Mouse (Mus musculus): ENCODE results near the gene Tm6sf2. TPM values are rescaled to one million over a fixed set of nuclear protein-coding genes. Genes with fewer than 3 reads are reported as not detected.

Tm6sf2 gene
- polyA plus RNA-seq, 1 experiment: 1,607 TPM

DNA sequence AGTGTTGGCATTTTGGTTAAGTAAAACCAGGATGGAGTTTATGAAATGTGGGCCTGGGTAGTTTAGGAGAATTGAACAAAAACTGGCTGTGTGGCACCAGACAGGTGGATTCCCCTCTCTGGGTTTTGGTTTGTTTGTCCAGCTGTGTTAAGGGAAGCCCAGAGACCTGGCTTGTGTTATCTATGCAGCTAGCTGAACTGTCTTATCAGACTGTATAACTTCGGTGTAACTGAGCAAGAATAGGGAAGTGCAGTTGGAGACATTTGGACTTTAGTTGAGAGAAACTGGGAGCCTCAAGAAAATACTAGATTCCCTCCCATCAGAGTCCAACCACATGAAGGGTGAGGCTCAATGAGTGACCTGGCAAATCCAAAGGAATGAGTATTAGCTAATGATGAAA lies 958 bp downstream of the Tm6sf2 start:
- peaks cover 19% of the 10 kb centered on the region; the same call in 1 of the 2 replicates for H3K4me1 ChIP-seq (ENCODE audit: control insufficient read depth, insufficient read depth, insufficient read length, low read length)
- peaks cover 46% of the 10 kb centered on the region for H3K36me3 ChIP-seq (ENCODE audit: control insufficient read depth, insufficient read depth, low read length)
- H3K4me3 ChIP-seq (ENCODE audit: low read depth, low read length): no peak overlapping the region; the same call in 1 of the 2 replicates
- H3K27me3 ChIP-seq (ENCODE audit: control insufficient read depth, insufficient read depth, low read length): no peaks in the 10 kb centered on the region
- TF ChIP-seq CTCF (IDR thresholded peaks at IDR 0.05; ENCODE audit: extremely low read depth, insufficient read length, insufficient replicate concordance, low read depth, low read length): no peak
- no peak for TF ChIP-seq POLR2A (IDR thresholded peaks at IDR 0.05; ENCODE audit: low read depth, low read length)
- 25% methylated on average over 1 of the region's 1 CpGs for WGBS
- peak overlapping the region; percentile 100 for H3K27ac ChIP-seq (ENCODE audit: insufficient read depth, low read depth, low read length)

DNA sequence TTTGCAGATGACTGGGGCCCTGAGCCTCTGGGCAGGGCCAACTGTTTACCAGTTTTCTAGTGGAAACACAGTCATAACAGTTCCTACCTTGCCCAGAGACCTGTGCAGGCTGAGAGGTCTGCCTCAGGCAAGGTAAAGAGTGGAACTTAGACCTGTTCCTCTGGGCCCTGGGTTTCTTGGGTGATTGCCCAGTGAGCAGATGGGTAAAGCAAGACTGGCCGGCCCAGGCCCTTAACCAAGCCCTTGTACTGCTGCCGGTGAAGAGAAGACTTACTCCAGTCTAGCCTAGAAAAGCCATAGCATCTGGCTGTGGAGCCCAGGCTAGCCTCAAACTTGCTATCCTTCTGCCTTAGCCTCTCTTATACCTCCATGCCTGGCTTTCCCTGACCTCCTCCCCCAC lies 9.3 kb downstream of the Tm6sf2 start:
- H3K27ac ChIP-seq (ENCODE audit: insufficient read depth, low read depth, low read length): no peak overlapping the region
- no peak for TF ChIP-seq POLR2A (IDR thresholded peaks at IDR 0.05; ENCODE audit: low read depth, low read length)
- no peak for TF ChIP-seq CTCF (IDR thresholded peaks at IDR 0.05; ENCODE audit: extremely low read depth, insufficient read length, insufficient replicate concordance, low read depth, low read length)
- 79% methylated on average over 2 of the region's 2 CpGs for WGBS
- H3K27me3 ChIP-seq (ENCODE audit: control insufficient read depth, insufficient read depth, low read length): peaks cover 24% of the 10 kb centered on the region
- no peak overlapping the region for H3K4me3 ChIP-seq (ENCODE audit: low read depth, low read length)
- peaks cover 14% of the 10 kb centered on the region for H3K4me1 ChIP-seq (ENCODE audit: control insufficient read depth, insufficient read depth, insufficient read length, low read length)
- H3K36me3 ChIP-seq (ENCODE audit: control insufficient read depth, insufficient read depth, low read length): peaks cover 27% of the 10 kb centered on the region

DNA sequence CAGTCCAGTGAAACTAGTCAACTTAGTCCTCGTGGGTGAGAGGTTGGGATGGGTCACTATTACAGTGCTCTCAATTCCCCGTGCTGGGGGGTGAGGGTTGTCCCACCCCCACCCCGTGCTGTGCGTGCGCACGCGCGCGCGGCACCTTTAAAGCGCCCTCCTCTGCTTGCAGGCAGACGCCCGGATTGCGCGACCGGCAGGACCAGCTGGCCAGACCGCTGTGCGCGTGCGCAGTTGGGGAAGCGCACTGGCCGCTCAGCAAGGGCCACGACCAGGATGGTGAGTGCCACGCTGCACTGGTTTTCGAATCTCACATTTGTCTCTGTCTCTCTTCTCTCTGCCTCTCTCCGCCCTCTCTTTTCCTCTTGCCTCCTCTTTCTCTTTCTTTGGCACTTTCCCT lies 10.6 kb downstream of the Tm6sf2 start, which contains the start of gene Hapln4:
TSS of gene Hapln4 (plus strand) at position 173 of the 400 bp plus-strand sequence.
- Histone ChIP-seq H3K27ac (ENCODE audit: insufficient read depth, low read depth, low read length) (no peak within 1 kb of the TSS), H3K36me3 (ENCODE audit: control insufficient read depth, insufficient read depth, low read length) (peaks cover 16% of the 10 kb centered on the region), H3K4me1 (ENCODE audit: control insufficient read depth, insufficient read depth, insufficient read length, low read length) (peaks cover 20% of the 10 kb centered on the region), H3K27me3 (ENCODE audit: control insufficient read depth, insufficient read depth, low read length) (peaks cover 36% of the 10 kb centered on the region), H3K4me3 (ENCODE audit: low read depth, low read length) (peak within 1 kb of the TSS; percentile 61)
- no peak for TF ChIP-seq CTCF (IDR thresholded peaks at IDR 0.05; ENCODE audit: extremely low read depth, insufficient read length, insufficient replicate concordance, low read depth, low read length)
- no peak for TF ChIP-seq POLR2A (IDR thresholded peaks at IDR 0.05; ENCODE audit: low read depth, low read length)
- WGBS: 1% methylated on average over 26 of the region's 26 CpGs

DNA sequence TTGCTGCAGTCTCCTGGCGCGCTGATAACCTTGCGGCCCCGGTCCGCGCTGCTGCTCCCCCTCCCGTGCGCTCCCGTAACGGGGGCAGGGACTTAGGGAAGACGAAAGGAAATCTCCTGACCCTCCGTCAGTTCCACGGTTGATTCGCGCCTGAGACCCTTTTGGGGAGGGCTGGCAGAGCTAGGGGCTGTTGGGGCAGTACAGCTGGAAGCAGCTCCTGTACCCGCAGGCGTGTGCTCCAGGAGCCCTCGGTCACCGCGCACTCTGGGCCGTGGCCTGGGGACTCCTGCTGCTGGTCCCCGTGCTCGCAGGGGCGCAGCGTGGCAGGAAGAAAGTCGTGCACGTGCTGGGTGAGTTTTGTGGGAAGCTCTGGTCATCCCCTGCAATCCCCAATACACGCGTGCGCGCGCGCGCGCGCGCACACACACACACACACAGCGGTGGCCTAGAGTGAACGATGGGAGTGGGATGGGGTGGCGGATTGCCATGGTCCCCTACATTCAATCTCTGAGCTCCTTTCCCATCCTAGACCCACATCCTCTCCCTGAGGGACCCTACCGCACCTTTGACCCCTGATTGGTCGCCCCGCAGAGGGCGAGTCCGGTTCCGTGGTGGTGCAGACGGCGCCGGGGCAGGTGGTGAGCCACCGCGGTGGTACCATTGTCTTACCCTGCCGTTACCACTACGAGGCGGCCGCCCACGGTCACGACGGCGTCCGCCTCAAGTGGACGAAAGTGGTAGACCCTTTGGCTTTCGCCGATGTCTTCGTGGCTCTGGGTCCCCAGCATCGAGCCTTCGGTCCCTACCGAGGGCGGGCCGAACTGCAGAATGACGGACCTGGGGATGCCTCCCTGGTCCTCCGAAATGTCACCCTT lies 11.7 kb downstream of the Tm6sf2 start:
- H3K36me3 ChIP-seq (ENCODE audit: control insufficient read depth, insufficient read depth, low read length): peaks cover 6% of the 10 kb centered on the region
- peaks cover 21% of the 10 kb centered on the region for H3K4me1 ChIP-seq (ENCODE audit: control insufficient read depth, insufficient read depth, insufficient read length, low read length)
- WGBS: 3% methylated on average over 71 of the region's 71 CpGs
- no peak overlapping the region for H3K27ac ChIP-seq (ENCODE audit: insufficient read depth, low read depth, low read length)
- peaks cover 45% of the 10 kb centered on the region for H3K27me3 ChIP-seq (ENCODE audit: control insufficient read depth, insufficient read depth, low read length)
- H3K4me3 ChIP-seq (ENCODE audit: low read depth, low read length): peak overlapping the region; percentile 61
- TF ChIP-seq POLR2A (IDR thresholded peaks at IDR 0.05; ENCODE audit: low read depth, low read length) (no peak), CTCF (IDR thresholded peaks at IDR 0.05; ENCODE audit: extremely low read depth, insufficient read length, insufficient replicate concordance, low read depth, low read length) (no peak)

DNA sequence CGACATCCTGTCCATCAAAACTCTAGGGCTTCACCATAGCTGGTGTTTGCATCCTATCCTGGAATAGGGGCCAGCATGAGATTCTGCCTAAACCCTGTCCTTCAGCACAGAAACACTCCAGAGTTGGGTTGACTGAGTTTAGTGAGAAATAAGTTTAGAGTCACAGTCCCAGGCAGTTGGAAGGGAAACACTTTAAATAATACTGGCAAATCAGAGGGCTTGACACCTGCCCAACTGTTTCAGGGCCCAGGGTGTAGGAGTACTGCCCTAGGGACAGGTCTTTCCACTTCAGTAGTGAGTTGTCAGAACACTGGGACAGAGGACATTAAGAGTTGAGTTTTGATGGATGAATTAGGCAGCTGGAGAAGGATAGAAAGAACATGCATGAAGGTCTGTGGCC lies 13.4 kb downstream of the Tm6sf2 start:
- Histone ChIP-seq H3K27ac (ENCODE audit: insufficient read depth, low read depth, low read length) (no peak overlapping the region), H3K4me3 (ENCODE audit: low read depth, low read length) (no peak overlapping the region), H3K36me3 (ENCODE audit: control insufficient read depth, insufficient read depth, low read length) (no peaks in the 10 kb centered on the region), H3K4me1 (ENCODE audit: control insufficient read depth, insufficient read depth, insufficient read length, low read length) (peaks cover 21% of the 10 kb centered on the region), H3K27me3 (ENCODE audit: control insufficient read depth, insufficient read depth, low read length) (peaks cover 53% of the 10 kb centered on the region)
- TF ChIP-seq CTCF (IDR thresholded peaks at IDR 0.05; ENCODE audit: extremely low read depth, insufficient read length, insufficient replicate concordance, low read depth, low read length) (no peak), POLR2A (IDR thresholded peaks at IDR 0.05; ENCODE audit: low read depth, low read length) (no peak)
- 39% methylated on average over 1 of the region's 1 CpGs for WGBS

DNA sequence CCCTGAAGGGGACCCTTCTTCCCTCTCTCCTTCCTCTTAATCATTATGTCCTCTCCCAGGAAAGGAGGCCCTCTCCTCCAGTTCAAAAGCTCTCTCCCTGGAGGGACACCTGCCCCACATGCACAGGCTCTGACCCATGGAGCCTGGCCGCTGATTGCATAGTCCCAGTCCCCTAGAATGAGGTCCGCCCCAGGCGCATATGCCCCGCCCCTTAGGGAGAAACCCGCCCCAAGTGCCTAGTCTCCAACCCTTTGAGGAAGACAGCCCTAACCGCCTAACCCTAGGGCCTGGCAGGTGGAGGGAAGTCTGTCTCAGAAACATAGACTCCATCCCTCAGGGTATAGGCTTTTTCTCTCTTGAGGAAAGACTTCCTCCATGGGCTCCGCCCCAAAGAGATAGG lies 14.5 kb downstream of the Tm6sf2 start:
- H3K4me1 ChIP-seq (ENCODE audit: control insufficient read depth, insufficient read depth, insufficient read length, low read length): peaks cover 21% of the 10 kb centered on the region
- no peak for TF ChIP-seq CTCF (IDR thresholded peaks at IDR 0.05; ENCODE audit: extremely low read depth, insufficient read length, insufficient replicate concordance, low read depth, low read length)
- TF ChIP-seq POLR2A (IDR thresholded peaks at IDR 0.05; ENCODE audit: low read depth, low read length): no peak
- H3K36me3 ChIP-seq (ENCODE audit: control insufficient read depth, insufficient read depth, low read length): no peaks in the 10 kb centered on the region
- H3K27ac ChIP-seq (ENCODE audit: insufficient read depth, low read depth, low read length): no peak overlapping the region
- no peak overlapping the region for H3K4me3 ChIP-seq (ENCODE audit: low read depth, low read length)
- peaks cover 56% of the 10 kb centered on the region for H3K27me3 ChIP-seq (ENCODE audit: control insufficient read depth, insufficient read depth, low read length)
- WGBS: 10% methylated on average over 7 of the region's 7 CpGs

DNA sequence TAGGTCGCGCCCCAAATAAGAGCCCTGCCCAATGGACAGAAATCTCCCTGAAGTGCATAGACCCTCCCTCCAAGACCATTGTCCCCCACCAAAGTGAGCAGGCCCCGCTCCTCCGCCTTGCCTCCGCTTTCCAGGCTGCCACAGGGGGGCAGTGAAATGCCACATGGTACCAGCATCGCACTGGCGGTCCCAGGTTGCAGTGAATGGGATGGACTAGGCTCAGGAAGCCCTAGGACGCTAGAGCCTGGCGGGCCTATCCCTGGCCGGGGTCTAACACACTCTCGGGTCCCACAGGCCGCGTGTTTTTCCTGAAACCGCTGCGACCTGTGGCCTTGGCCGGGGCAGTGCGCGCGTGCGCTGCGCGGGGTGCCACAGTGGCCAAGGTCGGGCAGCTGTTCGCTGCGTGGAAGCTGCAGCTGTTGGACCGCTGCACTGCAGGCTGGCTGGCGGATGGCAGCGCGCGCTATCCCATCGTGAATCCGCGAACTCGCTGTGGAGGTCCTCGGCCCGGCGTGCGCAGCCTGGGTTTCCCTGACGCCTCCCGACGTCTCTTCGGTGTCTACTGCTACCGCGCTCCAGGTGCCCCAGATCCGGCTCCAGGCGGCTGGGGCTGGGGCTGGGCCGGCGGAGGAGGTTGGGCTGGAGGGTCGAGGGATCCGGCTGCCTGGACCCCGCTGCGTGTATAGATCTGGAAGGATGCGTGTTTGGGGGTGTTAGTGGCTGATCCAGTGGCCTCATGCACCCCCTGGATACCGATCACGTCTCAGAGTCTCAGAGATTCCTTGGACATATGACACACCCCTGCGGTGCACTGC lies 15.3 kb downstream of the Tm6sf2 start:
- Histone ChIP-seq H3K27me3 (ENCODE audit: control insufficient read depth, insufficient read depth, low read length) (peaks cover 56% of the 10 kb centered on the region), H3K4me1 (ENCODE audit: control insufficient read depth, insufficient read depth, insufficient read length, low read length) (peaks cover 21% of the 10 kb centered on the region), H3K4me3 (ENCODE audit: low read depth, low read length) (peak overlapping the region; percentile 45), H3K27ac (ENCODE audit: insufficient read depth, low read depth, low read length) (no peak overlapping the region), H3K36me3 (ENCODE audit: control insufficient read depth, insufficient read depth, low read length) (no peaks in the 10 kb centered on the region)
- 8% methylated on average over 56 of the region's 56 CpGs for WGBS
- no peak; the same call in 1 of the 2 replicates for TF ChIP-seq CTCF (IDR thresholded peaks at IDR 0.05; ENCODE audit: extremely low read depth, insufficient read length, insufficient replicate concordance, low read depth, low read length)
- no peak for TF ChIP-seq POLR2A (IDR thresholded peaks at IDR 0.05; ENCODE audit: low read depth, low read length)
